Mouse (Mus musculus) gastrocnemius, postnatal 25 days (tissue): ENCODE results near the gene 1110051M20Rik. TPM values are rescaled to one million over a fixed set of nuclear protein-coding genes. Genes with fewer than 3 reads are reported as not detected.
A peak's percentile ranks its signal among the peaks of the same experiment; 100 is the strongest.

Experiments used
- DNase-seq: peaks from one replicate; pipeline ENCODE4 v3.0.0; 2022
- total RNA-seq, 2 experiments: library from RNA; stranded (reverse); gene quantifications; 1 replicate in 1 of 2; 2 replicates in 1 of 2; pipeline ENCODE4 v1.2.3; 2021

The 1110051M20Rik gene
- total RNA-seq, 2 experiments from 2014 or later, result 12.6 to 13.6 TPM

- DNase-seq, result no peak
These were observed 141.7 kb downstream of the 1110051M20Rik start for GRCm38 (mm10) chr2:91302845-91303244.

GRCm38 (mm10) chr2:91301836-91302235, 142.7 kb downstream of the 1110051M20Rik start:
- no peak for DNase-seq

- DNase-seq, result no peak
These were observed 143.7 kb downstream of the 1110051M20Rik start for GRCm38 (mm10) chr2:91300784-91301183.

GRCm38 (mm10) chr2:91299156-91299555, 145.3 kb downstream of the 1110051M20Rik start:
- DNase-seq, result no peak

GRCm38 (mm10) chr2:91295895-91296294, 148.6 kb downstream of the 1110051M20Rik start:
- DNase-seq, result no peak

- DNase-seq, result no peak
These were observed 150.3 kb downstream of the 1110051M20Rik start for GRCm38 (mm10) chr2:91294226-91294625.

GRCm38 (mm10) chr2:91291197-91292007, 153.1 kb downstream of the 1110051M20Rik start:
- DNase-seq, result peak; percentile 75

GRCm38 (mm10) chr2:91287563-91287962, 156.9 kb downstream of the 1110051M20Rik start:
- no peak for DNase-seq

- DNase-seq, result peak; percentile 66
These were observed 158.5 kb downstream of the 1110051M20Rik start for GRCm38 (mm10) chr2:91285885-91286505.

GRCm38 (mm10) chr2:91284375-91285199, 159.9 kb downstream of the 1110051M20Rik start:
- DNase-seq, result no peak

- DNase-seq, result no peak
These were observed 160.5 kb downstream of the 1110051M20Rik start for GRCm38 (mm10) chr2:91283972-91284371.

- no peak for DNase-seq
These were observed 163.1 kb downstream of the 1110051M20Rik start for GRCm38 (mm10) chr2:91281366-91281765.

- DNase-seq, result no peak
These were observed 165.1 kb downstream of the 1110051M20Rik start for GRCm38 (mm10) chr2:91279372-91279755.

GRCm38 (mm10) chr2:91278749-91279371, 165.6 kb downstream of the 1110051M20Rik start:
- DNase-seq, result no peak

- DNase-seq, result peak; percentile 83
These were observed 174.8 kb downstream of the 1110051M20Rik start for GRCm38 (mm10) chr2:91269687-91270133.

- no peak for DNase-seq
These were observed 175.8 kb downstream of the 1110051M20Rik start for GRCm38 (mm10) chr2:91268706-91269105.

GRCm38 (mm10) chr2:91268042-91268441, 176.5 kb downstream of the 1110051M20Rik start:
- no peak for DNase-seq

GRCm38 (mm10) chr2:91264711-91265681, 179.5 kb downstream of the 1110051M20Rik start, which contains the start of gene Arfgap2:
TSS of gene Arfgap2 (plus strand) at chr2:91264974.
- DNase-seq, result peak; percentile 99

- DNase-seq, result no peak
These were observed 180.5 kb downstream of the 1110051M20Rik start for GRCm38 (mm10) chr2:91263692-91264660.
